Mouse (Mus musculus): ENCODE results near the gene Creld2.

DNA sequence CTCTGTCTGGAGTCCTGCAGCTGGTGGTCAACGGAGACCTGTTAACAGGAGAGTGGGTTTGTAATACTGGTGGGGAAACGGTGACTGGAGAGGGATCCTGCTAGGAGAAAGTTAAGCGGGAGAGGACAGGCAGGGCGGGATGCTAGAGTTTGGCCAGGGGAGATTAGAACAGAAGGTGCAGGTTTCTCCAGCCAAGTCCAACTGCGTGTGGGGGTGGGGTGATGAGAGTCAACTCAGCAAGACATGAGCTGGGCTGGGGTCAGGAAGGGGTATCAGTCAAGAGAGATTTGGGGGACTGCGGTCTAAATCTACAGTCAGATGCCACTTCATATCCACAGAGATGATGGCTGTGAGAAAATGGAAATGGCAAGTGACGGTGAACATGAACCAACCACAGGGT, 25.5 kb downstream of the Creld2 start:
- TF ChIP-seq CTCF (IDR thresholded peaks at IDR 0.05; ENCODE audit: insufficient read depth, low read depth, low read length) (no peak), POLR2A (IDR thresholded peaks at IDR 0.05; ENCODE audit: insufficient read depth, low read depth, low read length) (no peak)

All from olfactory bulb, adult 2 months (tissue).